Mouse (Mus musculus) intestine, postnatal 0 days (tissue): ENCODE measurements around the gene Gm49711. TPM values are rescaled to one million over a fixed set of nuclear protein-coding genes. Genes with fewer than 3 reads are reported as not detected.
"Not testable (repeated sequence)": the region's sequence is repeated elsewhere in the genome, so short reads cannot be mapped to it uniquely, and the experiment has no call there.

Experiments used
- ATAC-seq: fragments of 200-750 bp; cut with Nextera tagmentation; 2 replicates; pipeline ENCODE4 v1.8.0; 2017; ENCODE audit warnings: mild to moderate bottlenecking, moderate TSS enrichment, moderate library complexity
- H3K27ac ChIP-seq: fragments of 300-500 bp; sonication (generic); 2 replicates; pipeline ENCODE4 v1.5.1; 2014; ENCODE audit warnings: mild to moderate bottlenecking, low read depth, low read length, moderate library complexity
- H3K27me3 ChIP-seq: fragments of 300-500 bp; sonication (generic); replicated peaks from 2 replicates; pipeline ENCODE4 v1.6.1; 2014; ENCODE audit warnings: low read length, mixed read lengths; ENCODE audit not compliant: control insufficient read depth, insufficient read depth
- H3K36me3 ChIP-seq: fragments of 300-500 bp; sonication (generic); 2 replicates; pipeline ENCODE4 v1.6.1; 2014; ENCODE audit warnings: mild to moderate bottlenecking, moderate library complexity; ENCODE audit not compliant: control insufficient read depth, insufficient read depth
- H3K4me1 ChIP-seq: fragments of 300-500 bp; sonication (generic); replicated peaks from 2 replicates; pipeline ENCODE4 v1.6.1; 2014; ENCODE audit warnings: antibody characterized with exemption, low read length, mixed read lengths; ENCODE audit not compliant: control insufficient read depth, insufficient read depth
- H3K4me2 ChIP-seq: fragments of 300-500 bp; sonication (generic); replicated peaks from 2 replicates; pipeline ENCODE4 v1.6.1; 2014; ENCODE audit warnings: low read depth, mild to moderate bottlenecking, moderate library complexity
- H3K4me3 ChIP-seq: fragments of 300-500 bp; sonication (generic); 2 replicates; pipeline ENCODE4 v1.5.1; 2014; ENCODE audit warnings: low read depth, low read length
- H3K9ac ChIP-seq: fragments of 300-500 bp; sonication (generic); 2 replicates; pipeline ENCODE4 v1.6.1; 2014; ENCODE audit warnings: mild to moderate bottlenecking, low read depth, low read length
- H3K9me3 ChIP-seq: fragments of 300-500 bp; sonication (generic); 2 replicates; pipeline ENCODE4 v1.6.1; 2016; ENCODE audit warnings: mixed run types; ENCODE audit not compliant: control insufficient read depth
- CTCF ChIP-seq: sonication (generic); IDR thresholded peaks from 2 replicates; pipeline ENCODE4 v1.5.1; 2016; ENCODE audit warnings: low read depth, mild to moderate bottlenecking, control low read depth, antibody characterized with exemption, moderate library complexity
- WGBS: fragments of 180-500 bp; shearing (Covaris S2); extraction: QIAGEN DNeasy Blood & Tissue Kit; methylation state at CpG from one replicate; pipeline ENCODE4 v1.1.7; 2014; 5-methylcytosine and 5-hydroxymethylcytosine counted together
- polyA plus RNA-seq: library from polyadenylated mRNA; unstranded; fragments of >200 nt; fragmentation: Nextera tagmentation; extraction: Ambion mirVana; gene quantifications from 2 replicates; pipeline ENCODE4 v1.2.1, GENCODE M21; 2015

Gm49711 gene
- polyA plus RNA-seq, 1 experiment from 2014 or later, result not detected

- ATAC-seq, result no peak
- Histone ChIP-seq H3K9ac (no peak overlapping the region), H3K4me2 (no peak overlapping the region), H3K9me3 (no peaks in the 10 kb centered on the region), H3K36me3 (peaks cover 13% of the 10 kb centered on the region; the same call in 1 of the 2 replicates), H3K27me3 (no peaks in the 10 kb centered on the region), H3K4me3 (no peak overlapping the region), H3K4me1 (no peaks in the 10 kb centered on the region), H3K27ac (no peak overlapping the region)
- WGBS, result 84% methylated on average over 5 of the region's 5 CpGs
- no peak for TF ChIP-seq CTCF
Observed at GRCm38 (mm10) chr16:92102115-92102514, 44.0 kb downstream of the Gm49711 start.

DNA sequence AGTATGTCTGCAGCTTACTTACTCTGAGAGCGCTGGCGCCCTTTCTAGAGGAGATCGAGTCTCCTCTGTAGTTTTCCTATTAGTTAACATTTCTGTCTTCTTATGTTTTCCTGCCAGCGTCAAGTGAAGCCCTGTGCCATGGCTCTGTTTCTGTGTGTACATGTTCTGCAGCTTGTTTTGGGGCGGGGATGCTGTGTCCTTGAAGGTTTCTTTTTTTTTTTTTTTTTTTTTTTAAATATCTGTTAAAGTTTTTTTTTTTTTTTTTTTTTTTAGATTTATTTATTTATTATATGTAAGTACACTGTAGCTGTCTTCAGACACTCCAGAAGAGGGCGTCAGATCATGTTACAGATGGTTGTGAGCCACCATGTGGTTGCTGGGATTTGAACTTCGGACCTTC is 44.8 kb downstream of the Gm49711 start:
- H3K9ac ChIP-seq, ATAC-seq, H3K27ac ChIP-seq, H3K4me3 ChIP-seq, H3K27me3 ChIP-seq, H3K9me3 ChIP-seq, H3K4me1 ChIP-seq, H3K4me2 ChIP-seq: not testable (repeated sequence)
- 98% methylated on average over 6 of the region's 7 CpGs for whole genome bisulfite sequencing
- peaks cover 13% of the 10 kb centered on the region; the same call in 1 of the 2 replicates for H3K36me3 ChIP-seq

- no peak overlapping the region for H3K4me2 ChIP-seq
- peak; percentile 43 for TF ChIP-seq CTCF
- no peak overlapping the region for H3K4me3 ChIP-seq
- H3K36me3 ChIP-seq, result peaks cover 13% of the 10 kb centered on the region; the same call in 1 of the 2 replicates
- H3K27ac ChIP-seq, result no peak overlapping the region
- no peaks in the 10 kb centered on the region for H3K4me1 ChIP-seq
- no peaks in the 10 kb centered on the region for H3K27me3 ChIP-seq
- 53% methylated on average over 9 of the region's 9 CpGs for WGBS
- H3K9ac ChIP-seq, result no peak overlapping the region
- no peak for ATAC-seq
- no peaks in the 10 kb centered on the region for H3K9me3 ChIP-seq
Observed at GRCm38 (mm10) chr16:92103572-92104331, 45.6 kb downstream of the Gm49711 start.

GRCm38 (mm10) chr16:92104332-92104590 is 46.1 kb downstream of the Gm49711 start:
- whole genome bisulfite sequencing, result 94% methylated on average over 2 of the region's 2 CpGs
- no peak overlapping the region for H3K4me2 ChIP-seq
- no peaks in the 10 kb centered on the region for H3K4me1 ChIP-seq
- H3K9me3 ChIP-seq, result no peaks in the 10 kb centered on the region
- no peaks in the 10 kb centered on the region for H3K27me3 ChIP-seq
- no peak overlapping the region for H3K4me3 ChIP-seq
- ATAC-seq, result no peak
- H3K36me3 ChIP-seq, result peaks cover 10% of the 10 kb centered on the region; the same call in 1 of the 2 replicates
- H3K27ac ChIP-seq, result no peak overlapping the region
- H3K9ac ChIP-seq, result no peak overlapping the region
- no peak for TF ChIP-seq CTCF

DNA sequence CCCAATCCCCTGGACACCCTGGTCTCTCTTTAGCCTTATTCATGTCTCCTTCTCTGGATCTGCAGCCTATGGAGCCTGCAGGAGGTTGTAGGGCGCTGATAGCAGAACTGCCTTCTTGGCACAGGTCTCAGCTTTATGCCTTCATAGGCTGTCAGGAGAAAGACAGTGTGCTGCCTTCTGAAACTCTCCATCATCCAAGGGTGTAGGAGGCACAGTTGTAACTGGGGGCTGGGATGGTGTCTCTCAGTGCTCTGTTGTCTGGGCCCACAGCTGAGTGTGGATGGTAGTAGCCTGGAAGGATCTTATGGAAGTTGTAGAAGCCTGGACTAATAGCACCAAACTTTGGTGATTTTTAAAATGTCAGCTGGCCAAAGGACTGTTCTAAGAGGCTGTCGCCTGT is 46.8 kb downstream of the Gm49711 start:
- no peak overlapping the region for H3K27ac ChIP-seq
- ATAC-seq, result no peak
- no peaks in the 10 kb centered on the region for H3K27me3 ChIP-seq
- no peak overlapping the region for H3K4me2 ChIP-seq
- whole genome bisulfite sequencing, result 90% methylated on average over 2 of the region's 2 CpGs
- TF ChIP-seq CTCF, result no peak
- peaks cover 7% of the 10 kb centered on the region; the same call in 1 of the 2 replicates for H3K36me3 ChIP-seq
- H3K9me3 ChIP-seq, result no peaks in the 10 kb centered on the region
- H3K9ac ChIP-seq, result no peak overlapping the region
- no peak overlapping the region for H3K4me3 ChIP-seq
- H3K4me1 ChIP-seq, result no peaks in the 10 kb centered on the region

- H3K9me3 ChIP-seq, result no peaks in the 10 kb centered on the region
- H3K27ac ChIP-seq, result no peak overlapping the region
- WGBS, result 56% methylated on average over 3 of the region's 3 CpGs
- H3K9ac ChIP-seq, result no peak overlapping the region
- ATAC-seq, result no peak
- no peak overlapping the region for H3K4me3 ChIP-seq
- no peaks in the 10 kb centered on the region for H3K27me3 ChIP-seq
- peak; percentile 29; the same call in 1 of the 2 replicates for TF ChIP-seq CTCF
- H3K4me2 ChIP-seq, result no peak overlapping the region
- no peaks in the 10 kb centered on the region for H3K4me1 ChIP-seq
- H3K36me3 ChIP-seq, result peaks cover 7% of the 10 kb centered on the region; the same call in 1 of the 2 replicates
Observed at GRCm38 (mm10) chr16:92105631-92106030, 47.5 kb downstream of the Gm49711 start.
